Mouse (Mus musculus) liver, embryonic 16.5 days (tissue): ENCODE measurements around the gene Kmt2a. TPM values are rescaled to one million over a fixed set of nuclear protein-coding genes. Genes with fewer than 3 reads are reported as not detected.

Experiments used
- ATAC-seq: fragments of 200-750 bp; cut with Nextera tagmentation; 2 replicates; pipeline ENCODE4 v1.8.0; 2017; ENCODE audit warnings: low read depth, mild to moderate bottlenecking, moderate number of reproducible peaks, moderate library complexity
- H3K27ac ChIP-seq: fragments of 300-500 bp; sonication (generic); 2 replicates; pipeline ENCODE4 v1.5.1; 2014; ENCODE audit warnings: mild to moderate bottlenecking, low read length
- H3K27me3 ChIP-seq: fragments of 300-500 bp; sonication (generic); 2 replicates; pipeline ENCODE4 v1.6.1; 2014; ENCODE audit warnings: low read depth, low read length, mixed read lengths; ENCODE audit not compliant: control insufficient read depth, insufficient read depth
- H3K36me3 ChIP-seq: fragments of 300-500 bp; sonication (generic); 2 replicates; pipeline ENCODE4 v1.6.1; 2014; ENCODE audit warnings: mild to moderate bottlenecking; ENCODE audit not compliant: control insufficient read depth, insufficient read depth
- H3K4me1 ChIP-seq: fragments of 300-500 bp; sonication (generic); 2 replicates; pipeline ENCODE4 v1.6.1; 2014; ENCODE audit warnings: low read depth, low read length, mixed read lengths; ENCODE audit not compliant: control insufficient read depth
- H3K4me2 ChIP-seq: fragments of 300-500 bp; sonication (generic); 2 replicates; pipeline ENCODE4 v1.6.1; 2014; ENCODE audit warnings: low read depth, low read length, mixed read lengths
- H3K4me3 ChIP-seq: fragments of 300-500 bp; sonication (generic); 2 replicates; pipeline ENCODE4 v1.5.1; 2014; ENCODE audit warnings: low read depth, mild to moderate bottlenecking, low read length
- H3K9ac ChIP-seq: fragments of 300-500 bp; sonication (generic); 2 replicates; pipeline ENCODE4 v1.6.1; 2014; ENCODE audit warnings: low read depth, low read length
- H3K9me3 ChIP-seq: fragments of 300-500 bp; sonication (generic); replicated peaks from 2 replicates; pipeline ENCODE4 v1.6.1; 2016; ENCODE audit warnings: low read length; ENCODE audit not compliant: control insufficient read depth
- WGBS: fragments of 180-500 bp; shearing (Covaris S2); extraction: QIAGEN DNeasy Blood & Tissue Kit; methylation state at CpG from one replicate; pipeline ENCODE4 v1.1.7; 2014; ENCODE audit not compliant: insufficient replicate concordance; 5-methylcytosine and 5-hydroxymethylcytosine counted together
- polyA plus RNA-seq: library from polyadenylated mRNA; unstranded; fragments of >200 nt; fragmentation: Nextera tagmentation; extraction: Ambion mirVana; gene quantifications from 2 replicates; pipeline ENCODE4 v1.2.1, GENCODE M21; 2015

Gene Kmt2a
- polyA plus RNA-seq, 1 experiment from 2014 or later = 3.0 TPM

DNA sequence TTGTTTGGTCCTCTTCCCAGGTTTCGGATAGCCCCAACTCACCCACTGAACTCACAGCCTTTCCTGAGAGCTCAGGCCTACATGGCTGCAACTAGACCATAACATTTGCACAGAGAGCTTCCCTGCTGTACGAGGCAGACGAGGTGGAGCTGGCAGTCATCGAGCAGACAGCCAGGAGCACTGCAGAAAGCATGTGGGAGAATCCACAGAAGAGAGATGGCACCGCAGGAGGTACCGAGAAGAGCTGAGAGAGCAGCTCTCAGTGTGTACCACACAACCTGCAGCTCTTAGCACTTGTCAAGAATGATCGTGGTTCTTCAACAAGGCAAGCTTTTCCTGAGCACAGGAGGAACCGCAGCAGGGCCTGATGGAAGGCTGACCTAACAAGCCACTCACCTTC lies 66.9 kb downstream of the Kmt2a start:
- H3K4me1 ChIP-seq = no peaks in the 10 kb centered on the region
- H3K4me3 ChIP-seq = no peak overlapping the region
- H3K27me3 ChIP-seq = no peaks in the 10 kb centered on the region
- 83% methylated on average over 8 of the region's 8 CpGs for WGBS
- no peak overlapping the region for H3K27ac ChIP-seq
- peaks cover 49% of the 10 kb centered on the region for H3K36me3 ChIP-seq
- H3K4me2 ChIP-seq = no peak overlapping the region
- H3K9me3 ChIP-seq = no peaks in the 10 kb centered on the region
- ATAC-seq = no peak
- H3K9ac ChIP-seq = no peak overlapping the region

- Histone ChIP-seq H3K4me2 (no peak overlapping the region), H3K36me3 (peaks cover 59% of the 10 kb centered on the region), H3K27ac (no peak overlapping the region), H3K4me1 (no peaks in the 10 kb centered on the region), H3K9ac (no peak overlapping the region), H3K4me3 (no peak overlapping the region), H3K27me3 (no peaks in the 10 kb centered on the region), H3K9me3 (no peaks in the 10 kb centered on the region)
- WGBS = 81% methylated on average over 10 of the region's 10 CpGs
- no peak for ATAC-seq
Observed at GRCm38 (mm10) chr9:44810316-44810715, 70.8 kb downstream of the Kmt2a start.

DNA sequence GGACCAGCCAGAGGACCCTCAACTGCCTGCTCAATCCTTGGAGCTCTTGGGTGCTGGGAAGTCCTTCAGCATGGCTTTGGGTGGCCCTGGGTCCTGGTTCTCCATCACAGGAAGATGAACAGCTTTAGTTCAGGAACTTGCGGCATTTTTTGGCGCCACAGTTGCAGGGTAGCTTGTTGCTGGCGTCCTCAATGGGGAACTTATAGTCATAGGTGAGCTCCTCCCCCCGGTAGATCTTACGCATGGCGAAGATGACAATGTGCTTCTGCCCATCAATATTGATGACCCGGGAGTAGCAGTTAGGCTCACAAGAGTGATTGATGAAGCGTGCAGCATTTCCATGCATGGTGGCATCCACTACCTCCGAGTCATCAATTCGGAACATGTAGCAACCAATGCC lies 73.3 kb downstream of the Kmt2a start:
- Histone ChIP-seq H3K27me3 (no peaks in the 10 kb centered on the region), H3K4me2 (no peak overlapping the region), H3K36me3 (peaks cover 39% of the 10 kb centered on the region), H3K9me3 (no peaks in the 10 kb centered on the region), H3K4me1 (no peaks in the 10 kb centered on the region), H3K4me3 (no peak overlapping the region), H3K27ac (no peak overlapping the region), H3K9ac (no peak overlapping the region)
- 83% methylated on average over 10 of the region's 10 CpGs for WGBS
- ATAC-seq = no peak

- no peak overlapping the region for H3K4me2 ChIP-seq
- H3K4me1 ChIP-seq = no peaks in the 10 kb centered on the region
- no peak overlapping the region for H3K4me3 ChIP-seq
- WGBS = 82% methylated on average over 5 of the region's 5 CpGs
- no peak overlapping the region for H3K9ac ChIP-seq
- H3K27me3 ChIP-seq = no peaks in the 10 kb centered on the region
- no peak for ATAC-seq
- peaks cover 35% of the 10 kb centered on the region for H3K36me3 ChIP-seq
- H3K27ac ChIP-seq = no peak overlapping the region
- H3K9me3 ChIP-seq = no peaks in the 10 kb centered on the region
Observed at GRCm38 (mm10) chr9:44807141-44807540, 74.0 kb downstream of the Kmt2a start.

DNA sequence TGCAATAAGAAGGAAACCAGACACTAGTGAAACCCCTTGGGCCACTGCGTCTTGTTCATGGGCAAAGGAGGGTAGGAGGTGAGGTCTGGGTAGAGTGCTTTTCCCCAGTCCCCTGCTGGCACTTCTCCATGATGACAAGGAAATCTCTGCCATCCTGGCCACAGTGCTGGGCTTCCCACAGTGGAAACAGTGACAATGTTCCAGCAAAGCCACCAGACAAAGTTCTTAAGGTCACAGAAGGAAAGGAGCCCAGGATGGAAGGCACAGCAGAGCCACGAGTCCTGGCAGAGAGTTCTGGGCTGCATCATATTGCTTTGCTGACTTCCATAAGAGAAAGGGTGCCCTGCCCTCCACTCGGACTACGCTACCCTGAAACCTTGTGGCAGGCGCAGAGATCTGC lies 75.6 kb downstream of the Kmt2a start:
- peaks cover 30% of the 10 kb centered on the region for H3K36me3 ChIP-seq
- no peaks in the 10 kb centered on the region for H3K9me3 ChIP-seq
- no peaks in the 10 kb centered on the region for H3K4me1 ChIP-seq
- ATAC-seq = no peak
- no peak overlapping the region for H3K4me2 ChIP-seq
- WGBS = 81% methylated on average over 5 of the region's 5 CpGs
- H3K4me3 ChIP-seq = no peak overlapping the region
- H3K9ac ChIP-seq = no peak overlapping the region
- H3K27me3 ChIP-seq = peaks cover 4% of the 10 kb centered on the region
- H3K27ac ChIP-seq = no peak overlapping the region

- Histone ChIP-seq H3K4me1 (peaks cover 1% of the 10 kb centered on the region; the same call in 1 of the 2 replicates), H3K4me3 (no peak overlapping the region), H3K27ac (no peak overlapping the region), H3K4me2 (no peak overlapping the region), H3K9ac (no peak overlapping the region), H3K27me3 (peaks cover 12% of the 10 kb centered on the region), H3K36me3 (peaks cover 27% of the 10 kb centered on the region), H3K9me3 (no peaks in the 10 kb centered on the region)
- ATAC-seq = no peak
- WGBS = 83% methylated on average over 10 of the region's 10 CpGs
Observed at GRCm38 (mm10) chr9:44804678-44805077, 76.4 kb downstream of the Kmt2a start.

GRCm38 (mm10) chr9:44802808-44803450 lies 78.2 kb downstream of the Kmt2a start, which contains the start of gene Ttc36:
Gene Ttc36, minus strand, starts transcription at chr9:44803072.
- H3K27me3 ChIP-seq = peaks cover 30% of the 10 kb centered on the region
- peaks cover 12% of the 10 kb centered on the region for H3K36me3 ChIP-seq
- H3K4me2 ChIP-seq = peak within 1 kb of the TSS; percentile 56
- H3K4me1 ChIP-seq = peaks cover 14% of the 10 kb centered on the region
- ATAC-seq = peak; percentile 59
- no peak within 1 kb of the TSS; the same call in 1 of the 2 replicates for H3K9ac ChIP-seq
- WGBS = 56% methylated on average over 4 of the region's 4 CpGs
- peak within 1 kb of the TSS; percentile 39 for H3K27ac ChIP-seq
- H3K9me3 ChIP-seq = no peaks in the 10 kb centered on the region
- peak within 1 kb of the TSS; percentile 45 for H3K4me3 ChIP-seq

DNA sequence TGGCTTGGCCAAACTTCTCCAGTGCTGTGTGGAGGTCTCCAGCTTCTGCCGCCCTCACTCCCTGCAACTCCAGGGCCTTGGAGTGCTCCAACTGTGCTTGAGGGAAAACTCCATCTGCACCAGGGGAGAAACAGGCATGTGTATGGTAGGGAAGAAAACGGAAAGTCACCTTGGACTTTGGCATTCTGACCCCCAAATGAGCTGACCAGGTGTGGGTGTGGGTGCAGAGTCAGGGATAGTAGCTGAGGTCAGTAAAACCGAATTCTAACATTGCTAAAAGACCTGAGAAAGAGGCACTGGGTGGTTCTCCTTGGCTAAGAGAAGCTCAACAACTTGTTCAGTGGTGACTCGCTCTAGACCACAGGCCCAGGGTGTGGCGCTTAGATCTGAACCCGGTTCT lies 79.4 kb downstream of the Kmt2a start:
- H3K36me3 ChIP-seq = peaks cover 4% of the 10 kb centered on the region; the same call in 1 of the 2 replicates
- no peak for ATAC-seq
- H3K4me3 ChIP-seq = peak overlapping the region; percentile 45
- 54% methylated on average over 6 of the region's 6 CpGs for WGBS
- peaks cover 35% of the 10 kb centered on the region for H3K27me3 ChIP-seq
- H3K9me3 ChIP-seq = no peaks in the 10 kb centered on the region
- H3K27ac ChIP-seq = peak overlapping the region; percentile 50; the same call in 1 of the 2 replicates
- peak overlapping the region; percentile 0 for H3K9ac ChIP-seq
- peak overlapping the region; percentile 56 for H3K4me2 ChIP-seq
- H3K4me1 ChIP-seq = peaks cover 14% of the 10 kb centered on the region

DNA sequence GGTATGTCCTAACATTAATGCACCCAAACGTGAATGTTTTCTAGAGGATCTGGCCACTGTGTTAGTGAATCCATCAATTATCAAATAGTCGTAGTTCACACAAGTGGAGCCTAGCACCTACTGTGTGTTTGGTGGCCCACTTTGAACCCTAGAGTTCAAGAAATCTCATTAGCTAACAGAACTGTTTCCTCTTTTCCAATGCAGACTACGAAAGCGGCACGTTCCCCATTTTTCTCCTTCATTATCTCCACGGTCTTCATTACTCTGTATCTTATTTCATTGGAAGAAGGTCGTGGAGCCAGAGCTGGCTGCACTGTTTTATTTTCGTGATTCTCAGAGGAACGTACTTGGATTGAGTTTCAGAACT lies 81.2 kb downstream of the Kmt2a start:
- ATAC-seq = no peak
- Histone ChIP-seq H3K4me3 (peak overlapping the region; percentile 64), H3K4me2 (peak overlapping the region; percentile 91), H3K9me3 (no peaks in the 10 kb centered on the region), H3K9ac (peak overlapping the region; percentile 61; the same call in 1 of the 2 replicates), H3K4me1 (peaks cover 14% of the 10 kb centered on the region), H3K27me3 (peaks cover 35% of the 10 kb centered on the region), H3K36me3 (no peaks in the 10 kb centered on the region), H3K27ac (peak overlapping the region; percentile 72)
- 30% methylated on average over 9 of the region's 9 CpGs for WGBS
